Mouse (Mus musculus) MEL (cell line): ENCODE data around the gene Gm20604.

Experiments used
- CTCF ChIP-seq, 3 experiments: IDR thresholded peaks in 2 of 3; conservative IDR thresholded peaks in 1 of 3; 2 replicates each; pipeline ENCODE4 v1.5.1; 2011 to 2012; ENCODE audit warnings: low read length in 3 of 3, low read depth in 2 of 3, mild to moderate bottlenecking in 2 of 3, improper control_type of control experiment in 1 of 3, inconsistent platforms in 1 of 3, mixed read lengths in 1 of 3, moderate library complexity in 1 of 3; ENCODE audit not compliant: control insufficient read depth in 1 of 3, insufficient read depth in 1 of 3, poor library complexity in 1 of 3, severe bottlenecking in 1 of 3
- GATA1 ChIP-seq: IDR thresholded peaks from 2 replicates; pipeline ENCODE4 v1.6.1; 2011; ENCODE audit warnings: low read depth, low read length, improper control_type of control experiment
- POLR2A ChIP-seq, 2 experiments: IDR thresholded peaks; 2 replicates each; pipeline ENCODE4 v1.6.1; 2011 to 2012; ENCODE audit warnings: low read length in 2 of 2, mild to moderate bottlenecking in 2 of 2, control low read depth in 1 of 2, improper control_type of control experiment in 1 of 2, low read depth in 1 of 2, moderate library complexity in 1 of 2; ENCODE audit not compliant: control insufficient read depth in 1 of 2, insufficient read depth in 1 of 2, poor library complexity in 1 of 2

DNA sequence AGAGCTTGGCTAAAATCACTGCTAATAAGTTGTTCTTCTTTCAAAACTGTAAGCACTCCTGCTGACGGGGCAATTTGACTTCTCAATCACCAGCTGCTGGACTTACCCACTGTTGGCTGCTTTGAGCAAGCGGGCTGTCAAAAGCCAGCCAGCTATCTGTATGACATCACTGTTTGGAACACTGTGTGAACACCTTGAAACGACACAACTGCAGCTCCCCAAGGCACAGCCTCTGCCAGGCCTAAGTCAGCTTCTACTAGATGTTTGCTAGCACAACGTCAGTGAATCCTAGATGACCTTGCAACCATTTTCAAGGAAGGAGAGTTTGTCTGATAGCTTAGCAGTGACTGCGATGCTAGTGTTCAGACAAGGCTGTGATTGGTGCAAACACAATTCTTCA, 19.4 kb downstream of the Gm20604 start:
- TF ChIP-seq CTCF (IDR thresholded peaks at IDR 0.05 in 2 of 3, conservative IDR thresholded peaks at IDR 0.05 in 1 of 3; ENCODE audit: control insufficient read depth in 1 of 3, insufficient read depth in 1 of 3, low read depth in 2 of 3, low read length in 3 of 3, poor library complexity in 1 of 3, severe bottlenecking in 1 of 3) (no peak), GATA1 (no peak), POLR2A (IDR thresholded peaks at IDR 0.05; ENCODE audit: control insufficient read depth in 1 of 2, insufficient read depth in 1 of 2, low read depth in 1 of 2, low read length in 2 of 2, poor library complexity in 1 of 2) (no peak)
